Mouse (Mus musculus): ENCODE measurements at regions not wholly inside any gene's neighbourhood (a gene's known extent, or its start where the extent isn't known, plus 50 kb on each side); places are given as distances from the start of the nearest gene placed in this dataset.

DNA sequence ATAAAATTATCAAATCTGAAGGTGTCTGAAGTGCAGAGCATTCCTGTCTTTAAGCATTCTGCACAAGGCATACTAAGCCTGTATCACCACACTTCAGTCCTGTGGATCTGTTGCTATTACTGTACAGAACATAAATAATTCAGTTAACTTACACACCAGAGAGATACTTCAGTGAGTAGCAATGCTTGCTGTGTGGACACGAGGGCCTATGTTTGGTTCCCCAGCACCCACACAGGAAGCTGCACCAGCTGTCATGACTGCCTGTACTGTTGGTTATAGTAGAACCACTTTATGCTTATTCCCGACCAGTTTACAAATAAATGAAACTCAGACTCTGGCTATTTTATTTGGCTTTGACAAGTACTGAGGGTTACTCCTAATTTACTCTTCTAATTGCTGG, 271.7 kb downstream of the Slc30a10 start:
- TF ChIP-seq CTCF (IDR thresholded peaks at IDR 0.05; ENCODE audit: low read depth) (no peak), EP300 (IDR thresholded peaks at IDR 0.05; ENCODE audit: low read depth) (no peak)
